Mouse (Mus musculus) effector memory CD4-positive, alpha-beta T cell, adult 7 months (primary cell): ENCODE data around the gene Mospd3. TPM values are rescaled to one million over a fixed set of nuclear protein-coding genes. Genes with fewer than 3 reads are reported as not detected.

ENCODE experiments used
- polyA plus RNA-seq: library from polyadenylated mRNA; unstranded; fragments of 100-300 nt; shearing (Covaris generic); gene quantifications from one replicate; pipeline ENCODE4 v1.2.1, GENCODE M21; 2017

Gene Mospd3
- 45.0 TPM for polyA plus RNA-seq

DNA sequence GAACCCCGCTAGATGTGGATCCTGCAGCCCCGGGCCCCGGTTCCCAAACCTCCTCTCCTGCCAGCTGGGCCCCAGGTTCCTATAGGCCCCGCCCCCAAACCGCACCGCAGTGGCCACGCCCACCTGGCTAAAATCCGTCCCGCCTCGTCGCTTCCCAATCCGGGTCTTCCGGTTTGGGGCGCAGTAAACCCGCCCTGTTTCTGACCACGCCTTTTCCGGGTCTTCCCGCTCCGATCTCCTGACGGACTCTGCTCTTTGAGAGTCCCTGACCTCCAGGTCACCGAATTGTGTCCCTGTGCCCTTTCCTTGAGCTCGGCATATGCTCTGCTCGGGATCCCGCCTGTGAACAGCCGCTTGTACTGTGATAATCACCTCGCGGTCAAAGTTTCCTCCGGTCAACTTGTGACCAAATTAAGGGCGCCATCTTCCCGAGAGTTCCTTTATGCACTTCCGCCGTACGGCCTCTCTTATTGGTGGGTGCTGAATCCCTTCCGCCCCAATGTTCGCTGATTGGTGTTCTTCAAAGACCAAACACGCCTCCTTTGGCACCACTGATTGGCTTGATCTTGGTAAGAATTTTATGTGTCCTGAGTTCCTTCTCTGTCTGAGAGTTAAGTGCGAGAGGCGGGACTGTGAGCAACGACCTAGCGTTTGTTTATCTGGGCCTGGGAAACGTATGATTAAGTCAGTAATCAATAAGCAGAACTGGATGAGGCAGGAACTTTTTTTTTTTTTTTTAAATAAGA is at the start of gene Mospd3:
Mospd3 (minus strand) TSS at position 440 of the 746 bp plus-strand sequence.

DNA sequence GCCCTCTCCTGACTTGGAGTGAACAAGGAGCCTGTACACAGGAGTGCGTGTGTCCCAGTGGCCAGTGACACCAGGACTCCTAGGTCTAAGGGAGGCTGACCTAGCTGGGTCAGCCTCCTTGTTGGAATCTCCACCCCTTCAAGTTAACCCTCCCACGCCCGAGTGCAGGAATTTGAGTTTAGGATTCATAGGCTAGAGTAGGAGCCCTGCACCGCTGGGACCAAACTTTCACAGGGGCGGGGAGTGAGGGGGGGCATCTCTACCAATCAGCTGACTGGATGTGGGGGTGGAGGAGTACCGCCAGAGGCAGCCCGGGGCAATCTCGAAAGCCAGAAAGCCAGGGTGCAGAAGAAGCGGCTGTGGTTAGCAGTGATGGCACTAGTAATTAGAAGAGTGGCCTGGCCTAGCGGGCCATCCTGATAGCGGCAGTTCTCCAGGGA is 44.8 kb upstream of the Mospd3 start, which contains the start of gene Irs3:
Irs3 (minus strand) TSS at position 63 of the 440 bp plus-strand sequence.

DNA sequence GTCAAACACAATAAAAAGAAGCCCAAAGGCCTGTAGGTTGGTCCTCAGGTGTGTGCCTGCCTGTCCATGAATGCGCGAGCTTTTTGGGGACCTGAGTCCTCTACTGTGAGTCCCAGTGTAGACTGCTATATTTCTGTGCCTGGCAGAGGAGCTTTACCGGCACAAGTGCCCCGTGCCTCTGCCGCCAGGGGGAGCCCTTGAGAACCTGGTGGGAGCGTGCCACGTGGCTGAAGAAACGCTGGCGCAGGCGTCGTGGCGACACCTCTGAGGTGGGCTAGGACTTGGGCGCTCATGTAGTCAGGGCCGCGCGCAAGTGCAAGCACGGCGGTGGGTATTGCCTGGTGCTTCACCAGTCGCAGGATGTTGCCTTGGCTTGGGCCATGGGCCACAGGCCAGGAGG is 40.2 kb upstream of the Mospd3 start, which contains the start of gene Sap25:
Sap25 (plus strand) TSS at position 281 of the 400 bp plus-strand sequence.

DNA sequence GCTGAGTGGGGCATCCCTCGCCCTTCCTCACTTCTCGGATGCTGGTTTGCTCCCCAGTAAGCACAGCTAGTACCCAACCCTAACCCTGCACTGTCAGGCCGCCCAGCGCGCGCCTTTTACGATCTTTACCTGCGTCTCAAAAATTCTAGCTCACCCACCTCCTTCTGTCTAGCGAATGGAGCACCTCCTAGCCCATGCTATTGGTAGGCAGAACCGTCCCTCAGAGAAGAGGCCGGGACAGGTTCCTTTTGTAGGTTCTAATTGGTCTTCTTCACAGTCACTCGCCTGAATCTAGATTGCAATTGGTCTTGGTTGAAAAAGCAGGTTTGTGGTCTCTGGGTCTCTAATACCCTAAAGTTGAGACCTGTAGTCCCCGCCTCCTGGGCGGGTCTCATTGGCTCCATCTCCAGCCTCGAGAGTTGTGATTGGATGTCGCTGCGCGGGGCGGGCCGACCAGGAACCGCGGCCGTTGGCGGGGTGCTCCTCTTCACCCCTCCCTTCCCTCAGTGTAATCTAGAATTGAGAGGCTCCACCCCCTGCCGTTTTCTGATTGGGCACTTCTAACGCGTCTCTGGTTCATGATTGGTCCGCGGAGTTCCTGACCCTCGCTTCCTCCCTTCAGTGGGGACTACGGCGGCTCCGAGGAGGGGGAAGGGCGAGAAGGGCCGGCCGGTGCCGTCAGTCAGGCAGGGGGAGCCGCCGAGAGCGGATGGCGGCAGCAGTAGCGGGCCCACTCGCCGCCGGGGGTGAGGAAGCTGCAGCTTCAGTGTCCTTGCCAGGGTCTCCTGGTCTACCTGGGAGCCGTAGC is 27.8 kb upstream of the Mospd3 start, which contains the start of the genes Fbxo24, Lrch4 and Gm20605:
Fbxo24 (minus strand) TSS at position 505 of the 808 bp plus-strand sequence.
Lrch4 (plus strand) TSS at position 624 of the 808 bp plus-strand sequence.
Gm20605 (plus strand) TSS at position 678 of the 808 bp plus-strand sequence.

DNA sequence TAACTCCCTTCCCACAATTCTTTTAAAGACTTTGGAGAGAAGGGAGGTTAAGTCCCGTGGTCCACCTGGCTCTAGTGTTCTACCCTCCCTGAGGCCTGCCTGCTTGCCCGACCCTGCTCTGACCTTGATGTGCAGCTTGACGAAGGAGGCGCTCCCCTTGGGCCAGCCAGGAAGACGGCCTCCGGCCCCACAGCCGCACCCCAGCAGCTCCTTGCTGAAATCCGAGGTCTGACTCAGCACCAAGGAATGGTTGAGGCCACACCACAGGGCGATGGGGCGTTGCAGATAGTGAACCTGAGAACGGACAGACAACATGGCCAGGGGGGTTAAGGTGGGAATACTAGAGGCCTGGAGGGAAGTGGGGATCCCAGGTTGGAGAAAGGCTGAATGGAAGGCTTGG is 12.7 kb upstream of the Mospd3 start, which contains the start of gene Pcolce:
Pcolce (minus strand) TSS at position 235 of the 400 bp plus-strand sequence.

DNA sequence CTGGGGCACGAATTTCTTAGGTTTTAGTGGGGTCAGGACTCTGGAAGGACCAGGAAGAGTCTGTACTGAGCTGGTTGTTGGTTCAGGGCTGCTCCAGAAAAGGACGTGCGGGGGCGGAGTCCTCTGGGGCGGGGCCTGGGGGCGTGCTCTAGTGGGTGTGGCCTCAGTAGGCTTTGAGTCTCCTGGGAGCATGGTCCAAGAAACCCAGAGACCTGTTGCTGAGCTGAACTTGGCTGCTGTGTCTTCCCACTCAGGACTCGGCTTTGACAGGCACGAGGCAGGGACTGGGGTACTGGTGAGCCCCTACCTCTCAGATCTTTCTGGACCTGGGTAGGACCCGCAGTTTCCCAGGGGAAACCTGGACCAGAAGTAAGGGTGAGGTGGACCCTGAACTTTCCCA is 31.2 kb downstream of the Mospd3 start, which contains the start of gene Tfr2:
Tfr2 (plus strand) TSS at position 176 of the 400 bp plus-strand sequence.

DNA sequence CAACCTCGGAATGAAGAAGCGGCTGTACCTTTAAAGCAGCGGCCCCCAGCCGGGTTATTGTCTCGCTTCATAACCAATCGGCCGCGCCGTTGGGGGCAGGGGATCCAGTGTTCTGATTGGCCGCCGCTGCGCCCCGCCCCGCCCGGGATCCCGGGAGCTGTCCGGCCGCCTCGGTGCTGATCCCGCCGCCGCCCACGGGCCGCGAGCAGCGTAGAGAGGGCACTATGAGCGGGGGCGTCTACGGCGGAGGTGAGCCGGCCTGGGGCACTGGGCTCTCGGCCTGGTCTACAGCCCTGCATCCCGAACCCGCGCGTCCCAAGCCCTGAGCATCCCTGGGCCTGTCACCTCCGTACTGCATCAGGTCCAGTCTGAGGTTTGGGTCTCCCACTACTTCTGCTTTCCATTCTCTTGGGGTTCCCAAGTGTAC is 47.4 kb downstream of the Mospd3 start, which contains the start of gene Actl6b:
Actl6b (plus strand) TSS at position 107 of the 427 bp plus-strand sequence.

Other genes with a start within 250 kb of the Mospd3 start
- gene Zan, start 124.0 kb downstream of the Mospd3 start, polyA plus RNA-seq, result 0.51 TPM
- 24.9 TPM for gene Pop7, start 98.5 kb downstream of the Mospd3 start, polyA plus RNA-seq
- 7.8 TPM for gene Gigyf1, start 82.5 kb downstream of the Mospd3 start, polyA plus RNA-seq
- not detected for gene Epo, start 67.8 kb downstream of the Mospd3 start, polyA plus RNA-seq
- 244 TPM for gene Gnb2, start 67.5 kb downstream of the Mospd3 start, polyA plus RNA-seq
- not detected for gene Actl6b, start 47.5 kb downstream of the Mospd3 start, polyA plus RNA-seq
- not detected for gene Tfr2, start 31.2 kb downstream of the Mospd3 start, polyA plus RNA-seq
- 2.4 TPM for gene Pcolce, start 12.7 kb upstream of the Mospd3 start, polyA plus RNA-seq
- gene Fbxo24, start 27.9 kb upstream of the Mospd3 start, polyA plus RNA-seq, result 0.89 TPM
- 233 TPM for gene Lrch4, start 28.1 kb upstream of the Mospd3 start, polyA plus RNA-seq
- gene Gm20605, start 28.1 kb upstream of the Mospd3 start, polyA plus RNA-seq, result 36.4 TPM
- 58.0 TPM for gene Sap25, start 40.3 kb upstream of the Mospd3 start, polyA plus RNA-seq
- gene Irs3, start 44.7 kb upstream of the Mospd3 start, polyA plus RNA-seq, result not detected
- gene Agfg2, start 83.7 kb upstream of the Mospd3 start, polyA plus RNA-seq, result 15.5 TPM
- 0.30 TPM for gene Nyap1, start 140.5 kb upstream of the Mospd3 start, polyA plus RNA-seq
- gene Tsc22d4, start 144.7 kb upstream of the Mospd3 start, polyA plus RNA-seq, result 134 TPM
- 48.6 TPM for gene Ppp1r35, start 177.8 kb upstream of the Mospd3 start, polyA plus RNA-seq
- 55.5 TPM for gene Mepce, start 186.6 kb upstream of the Mospd3 start, polyA plus RNA-seq
- 7.1 TPM for gene Zcwpw1, start 186.7 kb upstream of the Mospd3 start, polyA plus RNA-seq
- gene Pilra, start 235.2 kb upstream of the Mospd3 start, polyA plus RNA-seq, result 0.22 TPM